Mouse (Mus musculus) right cerebral cortex, adult 2 months (tissue): ENCODE measurements around the gene Trim80.
"Not testable (repeated sequence)": the region's sequence is repeated elsewhere in the genome, so short reads cannot be mapped to it uniquely, and the experiment has no call there.

Experiments
- DNase-seq, 2 experiments: peaks; one replicate each; pipeline ENCODE4 v3.0.0; 2021 to 2022; ENCODE audit warnings: low spot score in 2 of 2

Trim80 gene

GRCm38 (mm10) chr11:115492387-115492786 is 52.0 kb downstream of the Trim80 start:
- DNase-seq, result no peak

GRCm38 (mm10) chr11:115496559-115496958 is 56.2 kb downstream of the Trim80 start:
- not testable (repeated sequence) for DNase-seq
